Mouse (Mus musculus) limb, embryonic 14.5 days (tissue): ENCODE results near the gene Synpr. TPM values are rescaled to one million over a fixed set of nuclear protein-coding genes. Genes with fewer than 3 reads are reported as not detected.

Experiments used
- ATAC-seq: fragments of 200-750 bp; cut with Nextera tagmentation; 2 replicates; pipeline ENCODE4 v1.8.0; 2017; ENCODE audit warnings: low read depth, moderate number of reproducible peaks, moderate TSS enrichment; ENCODE audit not compliant: low FRiP score
- DNase-seq: peaks from one replicate; pipeline ENCODE4 v3.0.0-alpha.2; 2015; ENCODE audit warnings: low spot score
- H3K27ac ChIP-seq: fragments of 300-500 bp; sonication (generic); replicated peaks from 2 replicates; pipeline ENCODE4 v1.5.1; 2014; ENCODE audit warnings: low read depth, mild to moderate bottlenecking, low read length, moderate library complexity, mixed read lengths
- H3K27me3 ChIP-seq: fragments of 300-500 bp; sonication (generic); 2 replicates; pipeline ENCODE4 v1.6.1; 2014; ENCODE audit warnings: low read length, mixed read lengths; ENCODE audit not compliant: control insufficient read depth, insufficient read depth
- H3K36me3 ChIP-seq: fragments of 300-500 bp; sonication (generic); 2 replicates; pipeline ENCODE4 v1.6.1; 2014; ENCODE audit warnings: mild to moderate bottlenecking, low read length, moderate library complexity, mixed read lengths; ENCODE audit not compliant: control insufficient read depth, insufficient read depth
- H3K4me1 ChIP-seq: fragments of 300-500 bp; sonication (generic); 2 replicates; pipeline ENCODE4 v1.6.1; 2014; ENCODE audit warnings: antibody characterized with exemption, low read length, mixed read lengths; ENCODE audit not compliant: control insufficient read depth, insufficient read depth
- H3K4me2 ChIP-seq: fragments of 300-500 bp; sonication (generic); replicated peaks from 2 replicates; pipeline ENCODE4 v1.6.1; 2014; ENCODE audit warnings: low read depth, mild to moderate bottlenecking, low read length, moderate library complexity; ENCODE audit not compliant: severe bottlenecking
- H3K4me3 ChIP-seq: fragments of 300-500 bp; sonication (generic); replicated peaks from 2 replicates; pipeline ENCODE4 v1.5.1; 2014; ENCODE audit warnings: low read length
- H3K9ac ChIP-seq: fragments of 300-500 bp; sonication (generic); 2 replicates; pipeline ENCODE4 v1.6.1; 2014; ENCODE audit warnings: mild to moderate bottlenecking, low read depth, low read length, moderate library complexity; ENCODE audit not compliant: severe bottlenecking
- H3K9me3 ChIP-seq: fragments of 300-500 bp; sonication (generic); 2 replicates; pipeline ENCODE4 v1.6.1; 2016; ENCODE audit warnings: low read length; ENCODE audit not compliant: control insufficient read depth
- POLR2A ChIP-seq: fragments of 200-500 bp; IDR thresholded peaks from 2 replicates; pipeline ENCODE4 v1.8.0; 2012; ENCODE audit warnings: inconsistent platforms, mild to moderate bottlenecking, moderate library complexity, borderline replicate concordance; ENCODE audit not compliant: insufficient read depth, insufficient read length; ENCODE audit errors: extremely low read depth
- WGBS: fragments of 180-500 bp; shearing (Covaris S2); extraction: QIAGEN DNeasy Blood & Tissue Kit; methylation state at CpG from one replicate; pipeline ENCODE4 v1.1.7; 2014; 5-methylcytosine and 5-hydroxymethylcytosine counted together
- polyA plus RNA-seq, 2 experiments: library from polyadenylated mRNA; depleted of rRNA in 1 of 2; stranded (reverse) in 1 of 2; unstranded in 1 of 2; fragments of >200 nt; fragmentation: Nextera tagmentation in 1 of 2; extraction: Ambion mirVana in 1 of 2; gene quantifications; 2 replicates each; pipeline versions ENCODE4 v1.2.1 to v1.2.3; 2012 to 2014

Synpr gene
- polyA plus RNA-seq, 2 experiments, result 3.5 to 4.4 TPM

- H3K27ac ChIP-seq, result no peak overlapping the region
- ATAC-seq, result no peak
- no peaks in the 10 kb centered on the region for H3K36me3 ChIP-seq
Measured at GRCm38 (mm10) chr14:13361642-13362041, 77.1 kb downstream of the Synpr start.

GRCm38 (mm10) chr14:13368309-13368708 is 83.7 kb downstream of the Synpr start:
- 78% methylated on average over 3 of the region's 3 CpGs for WGBS
- no peaks in the 10 kb centered on the region for H3K9me3 ChIP-seq
- H3K4me1 ChIP-seq, result no peaks in the 10 kb centered on the region
- H3K36me3 ChIP-seq, result no peaks in the 10 kb centered on the region
- H3K4me3 ChIP-seq, result no peak overlapping the region
- TF ChIP-seq POLR2A, result no peak
- H3K9ac ChIP-seq, result no peak overlapping the region
- no peak overlapping the region for H3K4me2 ChIP-seq
- H3K27me3 ChIP-seq, result no peaks in the 10 kb centered on the region
- no peak for DNase-seq
- no peak overlapping the region for H3K27ac ChIP-seq
- no peak for ATAC-seq

More at GRCm38 (mm10) chr14:13361642-13362041, 77.1 kb downstream of the Synpr start:
- H3K4me1 ChIP-seq, result no peaks in the 10 kb centered on the region
- no peak overlapping the region for H3K4me2 ChIP-seq
- no peaks in the 10 kb centered on the region for H3K9me3 ChIP-seq
- no peak overlapping the region for H3K4me3 ChIP-seq
- DNase-seq, result no peak
- no peaks in the 10 kb centered on the region for H3K27me3 ChIP-seq
- 88% methylated on average over 3 of the region's 3 CpGs for WGBS
- TF ChIP-seq POLR2A, result no peak
- H3K9ac ChIP-seq, result no peak overlapping the region

GRCm38 (mm10) chr14:13389081-13389480 is 104.5 kb downstream of the Synpr start:
- Histone ChIP-seq H3K27ac (no peak overlapping the region), H3K4me2 (no peak overlapping the region), H3K9me3 (no peaks in the 10 kb centered on the region), H3K4me3 (no peak overlapping the region), H3K9ac (no peak overlapping the region), H3K4me1 (no peaks in the 10 kb centered on the region), H3K27me3 (no peaks in the 10 kb centered on the region), H3K36me3 (no peaks in the 10 kb centered on the region)
- DNase-seq (no peak), ATAC-seq (no peak)
- TF ChIP-seq POLR2A, result no peak
- 31% methylated on average over 7 of the region's 7 CpGs for WGBS

GRCm38 (mm10) chr14:13389954-13390353 is 105.4 kb downstream of the Synpr start:
- H3K9me3 ChIP-seq, result no peaks in the 10 kb centered on the region
- ATAC-seq (no peak), DNase-seq (no peak)
- H3K4me1 ChIP-seq, result no peaks in the 10 kb centered on the region
- no peak overlapping the region for H3K4me3 ChIP-seq
- no peaks in the 10 kb centered on the region for H3K36me3 ChIP-seq
- no peak for TF ChIP-seq POLR2A
- no peaks in the 10 kb centered on the region for H3K27me3 ChIP-seq
- H3K4me2 ChIP-seq, result no peak overlapping the region
- H3K9ac ChIP-seq, result no peak overlapping the region
- WGBS, result 68% methylated on average over 5 of the region's 5 CpGs
- no peak overlapping the region for H3K27ac ChIP-seq

- no peak overlapping the region for H3K4me3 ChIP-seq
- H3K4me2 ChIP-seq, result no peak overlapping the region
- no peak overlapping the region for H3K9ac ChIP-seq
- DNase-seq, result no peak
- ATAC-seq, result no peak
- H3K4me1 ChIP-seq, result no peaks in the 10 kb centered on the region
- WGBS, result 29% methylated on average over 6 of the region's 6 CpGs
- no peak overlapping the region for H3K27ac ChIP-seq
- H3K27me3 ChIP-seq, result no peaks in the 10 kb centered on the region
- no peaks in the 10 kb centered on the region for H3K9me3 ChIP-seq
- no peak for TF ChIP-seq POLR2A
- H3K36me3 ChIP-seq, result no peaks in the 10 kb centered on the region
Measured at GRCm38 (mm10) chr14:13399226-13400020, 114.8 kb downstream of the Synpr start.
